Mouse (Mus musculus) limb, embryonic 15.5 days (tissue): ENCODE measurements at regions not wholly inside any gene's neighbourhood (a gene's known extent, or its start where the extent isn't known, plus 50 kb on each side); places are given as distances from the start of the nearest gene placed in this dataset.

Experiments
- ATAC-seq: fragments of 200-750 bp; cut with Nextera tagmentation; 2 replicates; pipeline ENCODE4 v1.8.0; 2017; ENCODE audit warnings: low read depth, moderate TSS enrichment; ENCODE audit not compliant: insufficient number of reproducible peaks, low FRiP score, low TSS enrichment
- H3K27ac ChIP-seq: fragments of 300-500 bp; sonication (generic); 2 replicates; pipeline ENCODE4 v1.5.1; 2015; ENCODE audit warnings: moderate library complexity, mild to moderate bottlenecking, inconsistent platforms
- H3K27me3 ChIP-seq: fragments of 300-500 bp; sonication (generic); 2 replicates; pipeline ENCODE4 v1.6.1; 2015; ENCODE audit warnings: inconsistent platforms
- H3K36me3 ChIP-seq: fragments of 300-500 bp; sonication (generic); 2 replicates; pipeline ENCODE4 v1.6.1; 2015; ENCODE audit warnings: inconsistent platforms
- H3K4me1 ChIP-seq: fragments of 300-500 bp; sonication (generic); 2 replicates; pipeline ENCODE4 v1.6.1; 2015; ENCODE audit warnings: inconsistent platforms
- H3K4me2 ChIP-seq: fragments of 300-500 bp; sonication (generic); 2 replicates; pipeline ENCODE4 v1.6.1; 2015; ENCODE audit warnings: mild to moderate bottlenecking, inconsistent platforms
- H3K4me3 ChIP-seq: fragments of 300-500 bp; sonication (generic); 2 replicates; pipeline ENCODE4 v1.5.1; 2015; ENCODE audit warnings: mild to moderate bottlenecking, inconsistent platforms
- H3K9ac ChIP-seq: fragments of 300-500 bp; sonication (generic); 2 replicates; pipeline ENCODE4 v1.6.1; 2015; ENCODE audit warnings: inconsistent platforms
- H3K9me3 ChIP-seq: fragments of 300-500 bp; sonication (generic); 2 replicates; pipeline ENCODE4 v1.6.1; 2016; ENCODE audit warnings: inconsistent platforms
- WGBS: fragments of 180-500 bp; shearing (Covaris S2); methylation state at CpG from one replicate; pipeline ENCODE4 v1.1.7; 2015; 5-methylcytosine and 5-hydroxymethylcytosine counted together

DNA sequence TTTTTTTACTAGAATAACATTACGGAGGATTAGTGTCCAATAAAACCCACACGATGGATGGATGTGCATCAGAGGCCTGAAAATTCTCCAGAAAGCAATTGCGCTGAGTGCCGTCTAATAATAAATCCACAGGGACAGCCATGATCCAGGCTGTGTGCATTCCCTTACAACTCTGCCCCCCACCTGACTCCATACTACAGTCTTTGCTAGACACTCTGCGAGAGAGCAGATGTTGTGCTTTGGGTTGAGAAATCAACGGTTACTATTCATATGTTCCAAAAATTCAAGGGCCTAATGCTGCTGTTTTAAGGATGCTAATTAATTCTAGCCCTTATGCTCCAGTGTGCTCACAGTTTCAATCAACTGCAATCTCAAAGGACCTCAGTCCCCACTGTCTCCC, 251.2 kb upstream of the Noct start:
- WGBS: 49% methylated on average over 6 of the region's 6 CpGs
- H3K4me3 ChIP-seq: no peak overlapping the region
- no peak overlapping the region for H3K9ac ChIP-seq
- peaks cover 10% of the 10 kb centered on the region; the same call in 1 of the 2 replicates for H3K4me1 ChIP-seq
- H3K4me2 ChIP-seq: no peak overlapping the region
- no peaks in the 10 kb centered on the region for H3K36me3 ChIP-seq
- no peaks in the 10 kb centered on the region for H3K9me3 ChIP-seq
- no peak for ATAC-seq
- H3K27ac ChIP-seq: no peak overlapping the region
- H3K27me3 ChIP-seq: no peaks in the 10 kb centered on the region

DNA sequence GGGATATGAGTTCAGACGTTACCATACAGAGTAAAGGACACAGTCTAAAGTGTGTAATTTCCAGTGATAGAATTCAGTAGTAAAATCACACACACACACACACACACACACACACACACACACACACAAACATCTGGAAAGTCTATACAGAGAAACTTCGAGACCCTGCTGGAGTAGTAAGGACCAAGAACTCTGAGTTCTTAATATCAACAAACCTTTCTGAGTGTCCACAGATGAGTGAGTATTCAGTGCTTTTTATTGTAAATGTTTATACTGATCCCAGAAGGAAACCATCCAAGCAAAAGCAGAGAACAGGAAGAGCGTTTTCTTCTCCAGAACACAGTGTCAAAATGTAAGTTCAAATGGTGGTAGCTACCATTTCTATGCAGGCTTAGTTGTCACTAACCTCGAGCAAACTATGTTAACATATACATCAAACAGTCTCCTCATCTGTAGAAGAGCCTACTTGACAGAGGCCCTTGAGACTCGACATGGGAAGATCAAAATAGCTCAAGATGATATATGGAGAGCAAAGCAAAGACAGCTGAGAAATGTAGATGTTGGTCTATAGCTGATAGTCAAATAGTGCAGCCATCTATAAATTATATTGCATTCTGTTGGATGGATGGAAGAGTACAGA, 248.0 kb upstream of the Noct start:
- Histone ChIP-seq H3K4me3 (no peak overlapping the region), H3K9me3 (no peaks in the 10 kb centered on the region), H3K4me1 (peaks cover 3% of the 10 kb centered on the region; the same call in 1 of the 2 replicates), H3K36me3 (no peaks in the 10 kb centered on the region), H3K4me2 (no peak overlapping the region), H3K9ac (no peak overlapping the region), H3K27me3 (no peaks in the 10 kb centered on the region), H3K27ac (no peak overlapping the region)
- 69% methylated on average over 5 of the region's 5 CpGs for WGBS
- no peak for ATAC-seq

DNA sequence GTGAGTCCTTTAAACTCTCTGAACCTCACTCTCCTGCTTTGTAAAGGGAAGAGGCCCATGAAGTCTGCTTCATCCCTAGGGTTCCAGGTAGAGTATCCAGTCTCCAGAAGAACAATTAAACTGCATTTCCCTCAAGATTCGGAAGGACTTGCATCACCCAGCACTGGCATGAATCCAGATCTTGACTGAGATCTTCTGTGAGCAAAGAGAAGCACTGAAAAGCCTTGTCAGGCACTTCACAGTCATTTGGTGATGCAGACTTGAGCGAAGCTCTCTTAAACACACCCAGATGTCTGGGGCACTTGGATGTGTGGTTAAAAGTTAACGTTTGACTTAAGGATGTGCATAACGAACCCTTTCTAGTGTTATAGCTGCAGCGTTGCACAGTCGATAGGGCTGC, 247.4 kb upstream of the Noct start:
- 48% methylated on average over 6 of the region's 6 CpGs for WGBS
- no peak overlapping the region for H3K9ac ChIP-seq
- H3K9me3 ChIP-seq: no peaks in the 10 kb centered on the region
- ATAC-seq: no peak
- H3K4me1 ChIP-seq: no peaks in the 10 kb centered on the region; the same call in 1 of the 2 replicates
- H3K36me3 ChIP-seq: no peaks in the 10 kb centered on the region
- H3K27ac ChIP-seq: no peak overlapping the region
- no peak overlapping the region for H3K4me2 ChIP-seq
- no peak overlapping the region for H3K4me3 ChIP-seq
- no peaks in the 10 kb centered on the region for H3K27me3 ChIP-seq

DNA sequence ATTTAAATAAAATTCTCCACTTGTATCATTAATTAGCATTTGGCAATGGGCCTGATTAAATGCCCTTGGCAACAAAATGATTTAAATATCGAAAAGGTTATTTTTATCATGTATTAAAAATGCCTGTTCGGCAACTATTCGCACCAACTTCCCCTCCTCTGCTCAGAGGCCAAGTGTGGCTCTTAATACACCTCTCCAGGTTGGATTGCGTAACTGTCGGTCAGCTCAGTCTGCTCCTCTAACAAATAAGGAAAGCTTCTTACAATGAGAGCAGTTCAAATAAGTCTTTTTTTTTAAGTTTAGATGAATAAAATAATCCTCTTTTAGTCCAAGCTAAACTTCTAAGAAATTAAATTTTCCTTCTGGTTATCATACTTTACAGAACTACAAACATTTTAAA, 245.6 kb upstream of the Noct start:
- Histone ChIP-seq H3K9ac (no peak overlapping the region), H3K4me1 (peaks cover 11% of the 10 kb centered on the region), H3K4me2 (no peak overlapping the region), H3K9me3 (no peaks in the 10 kb centered on the region), H3K27ac (no peak overlapping the region), H3K4me3 (no peak overlapping the region), H3K27me3 (no peaks in the 10 kb centered on the region), H3K36me3 (no peaks in the 10 kb centered on the region)
- 73% methylated on average over 5 of the region's 5 CpGs for WGBS
- no peak for ATAC-seq

DNA sequence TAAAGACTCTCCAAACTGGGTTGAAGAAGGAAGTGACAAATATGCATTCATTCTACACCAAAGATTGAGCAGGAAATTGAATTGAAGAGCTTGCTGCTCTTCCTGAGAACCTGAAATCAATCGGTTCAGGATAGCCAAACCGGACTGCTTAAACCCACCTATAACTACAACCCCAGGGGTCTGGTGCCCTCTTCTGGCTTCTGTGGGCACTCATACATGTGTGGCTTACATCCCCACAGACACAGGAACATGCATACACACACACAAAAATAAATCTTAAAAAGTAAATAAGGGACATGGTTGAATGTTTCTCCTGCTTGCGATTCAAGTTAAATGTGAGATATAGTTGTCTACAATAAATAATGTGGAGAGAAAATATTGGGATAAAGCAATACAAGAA, 244.7 kb upstream of the Noct start:
- WGBS: 70% methylated on average over 3 of the region's 3 CpGs

DNA sequence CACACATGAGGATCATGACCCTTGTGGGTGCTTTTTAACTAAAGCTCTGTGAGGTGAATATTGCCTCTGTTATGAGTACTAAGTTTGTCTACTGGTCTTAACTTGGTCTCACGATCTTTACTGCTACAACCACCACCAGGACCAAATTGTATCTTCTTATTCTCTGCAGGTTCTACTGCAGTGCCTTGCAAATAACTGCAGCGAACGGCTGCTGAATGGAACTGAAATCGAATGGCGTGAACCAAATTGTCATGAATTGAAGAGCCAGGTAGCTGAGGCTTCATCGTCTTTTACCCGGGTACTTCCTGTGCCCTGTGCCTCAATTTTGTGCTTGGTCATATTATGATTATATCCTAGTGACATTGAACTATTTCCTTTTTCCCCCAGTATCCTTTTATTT, 242.5 kb upstream of the Noct start:
- Histone ChIP-seq H3K4me2 (no peak overlapping the region), H3K9me3 (no peaks in the 10 kb centered on the region), H3K4me1 (peaks cover 11% of the 10 kb centered on the region), H3K36me3 (no peaks in the 10 kb centered on the region), H3K4me3 (no peak overlapping the region), H3K27ac (no peak overlapping the region), H3K27me3 (no peaks in the 10 kb centered on the region), H3K9ac (no peak overlapping the region)
- ATAC-seq: no peak
- WGBS: 94% methylated on average over 7 of the region's 7 CpGs

More for the DNA sequence above, 244.7 kb upstream of the Noct start:
- no peak overlapping the region for H3K4me3 ChIP-seq
- no peaks in the 10 kb centered on the region for H3K36me3 ChIP-seq
- H3K9ac ChIP-seq: no peak overlapping the region
- H3K27me3 ChIP-seq: no peaks in the 10 kb centered on the region
- no peaks in the 10 kb centered on the region for H3K9me3 ChIP-seq
- no peak overlapping the region for H3K27ac ChIP-seq
- peaks cover 11% of the 10 kb centered on the region for H3K4me1 ChIP-seq
- ATAC-seq: no peak
- no peak overlapping the region for H3K4me2 ChIP-seq

DNA sequence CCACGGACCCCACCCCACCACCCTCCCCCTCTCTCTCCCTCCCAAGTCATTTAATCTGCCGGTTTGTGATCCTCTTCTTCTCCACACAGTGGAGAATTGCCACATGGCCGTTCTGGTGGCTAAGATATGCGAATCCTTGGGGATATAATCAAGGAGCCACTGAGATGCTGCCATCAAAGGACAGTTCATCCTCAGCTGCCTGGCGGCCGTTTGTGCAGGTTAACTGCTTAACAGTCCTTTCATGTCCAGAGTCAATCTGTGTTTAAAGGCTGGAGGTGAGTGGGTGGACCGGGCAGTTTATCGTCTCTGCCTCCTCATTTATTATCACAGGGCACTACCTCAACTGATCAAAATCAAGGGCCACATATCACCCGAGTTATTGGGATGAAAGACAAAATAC, 241.6 kb upstream of the Noct start:
- H3K9ac ChIP-seq: no peak overlapping the region
- H3K27ac ChIP-seq: no peak overlapping the region
- no peak overlapping the region for H3K4me2 ChIP-seq
- WGBS: 14% methylated on average over 9 of the region's 9 CpGs
- H3K4me3 ChIP-seq: no peak overlapping the region
- no peak for ATAC-seq
- no peaks in the 10 kb centered on the region for H3K27me3 ChIP-seq
- no peaks in the 10 kb centered on the region for H3K36me3 ChIP-seq
- peaks cover 11% of the 10 kb centered on the region for H3K4me1 ChIP-seq
- H3K9me3 ChIP-seq: no peaks in the 10 kb centered on the region

DNA sequence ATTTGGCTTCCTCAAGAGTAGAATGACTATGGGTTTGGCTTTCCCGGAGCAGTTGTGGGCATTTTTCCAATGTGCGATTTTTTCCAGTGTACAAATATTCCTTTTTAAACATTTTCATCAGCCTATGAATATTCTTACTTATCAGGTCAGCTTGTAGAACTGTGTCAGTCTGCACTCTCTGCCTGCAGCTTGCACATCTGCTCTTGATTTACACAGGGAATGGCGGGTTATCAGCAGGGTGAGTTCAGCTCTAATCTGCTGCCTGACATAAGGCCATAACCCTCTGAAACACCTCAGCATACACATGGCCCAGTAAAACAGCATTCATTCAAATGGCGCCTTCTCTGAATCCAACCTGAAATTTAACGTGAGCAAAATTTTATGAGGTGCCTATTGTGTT, 241.1 kb upstream of the Noct start:
- no peak overlapping the region for H3K4me2 ChIP-seq

DNA sequence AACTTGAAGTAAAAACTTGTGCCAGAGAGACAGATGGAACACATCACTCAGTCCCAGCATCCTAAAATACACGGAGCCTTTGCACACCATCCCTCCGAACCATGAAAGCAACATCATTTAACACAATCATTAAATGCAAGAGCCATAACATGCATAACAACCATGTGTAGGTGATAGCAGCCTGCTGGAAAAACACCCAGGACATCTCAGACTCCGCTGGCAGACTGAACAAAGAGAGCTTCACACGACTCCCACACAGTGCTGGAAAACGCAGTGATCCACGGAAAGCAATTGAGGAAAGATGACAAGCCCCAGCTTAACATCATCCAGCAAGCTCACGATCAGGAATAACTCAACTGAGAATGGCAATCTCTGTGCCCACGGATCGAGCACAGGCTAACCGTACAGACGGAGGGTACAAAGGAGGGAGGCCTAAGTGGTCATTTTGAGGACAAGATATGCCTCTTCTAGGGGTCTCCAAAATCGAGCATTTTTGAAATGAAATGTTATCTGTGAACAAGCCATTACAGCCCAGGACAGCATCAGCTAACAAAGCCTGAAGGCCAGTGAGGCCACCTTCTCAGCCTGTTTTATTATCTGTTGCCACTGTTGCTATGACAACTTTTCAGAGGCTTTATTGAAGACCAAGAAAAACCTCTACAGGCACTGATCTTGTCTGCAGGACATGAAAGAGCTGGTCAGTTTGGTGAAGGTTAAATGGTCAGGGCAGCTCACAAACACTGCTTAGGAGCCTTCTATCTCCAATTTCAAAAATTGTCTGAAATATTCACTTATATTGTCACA, 240.1 kb upstream of the Noct start:
- Histone ChIP-seq H3K27me3 (no peaks in the 10 kb centered on the region), H3K9ac (no peak overlapping the region), H3K9me3 (no peaks in the 10 kb centered on the region), H3K36me3 (no peaks in the 10 kb centered on the region), H3K4me1 (peaks cover 11% of the 10 kb centered on the region), H3K27ac (no peak overlapping the region), H3K4me2 (no peak overlapping the region), H3K4me3 (no peak overlapping the region)
- WGBS: 47% methylated on average over 12 of the region's 12 CpGs
- 0 out of 2 replicates have a peak, but pooled peaks have one; percentile 24 for ATAC-seq

More for the DNA sequence above, 241.1 kb upstream of the Noct start:
- no peak overlapping the region for H3K4me3 ChIP-seq
- WGBS: 24% methylated on average over 5 of the region's 5 CpGs
- peak overlapping the region; percentile 47 for H3K27ac ChIP-seq
- no peaks in the 10 kb centered on the region for H3K27me3 ChIP-seq
- H3K4me1 ChIP-seq: peaks cover 11% of the 10 kb centered on the region
- ATAC-seq: no peak
- no peaks in the 10 kb centered on the region for H3K36me3 ChIP-seq
- no peaks in the 10 kb centered on the region for H3K9me3 ChIP-seq
- no peak overlapping the region for H3K9ac ChIP-seq

DNA sequence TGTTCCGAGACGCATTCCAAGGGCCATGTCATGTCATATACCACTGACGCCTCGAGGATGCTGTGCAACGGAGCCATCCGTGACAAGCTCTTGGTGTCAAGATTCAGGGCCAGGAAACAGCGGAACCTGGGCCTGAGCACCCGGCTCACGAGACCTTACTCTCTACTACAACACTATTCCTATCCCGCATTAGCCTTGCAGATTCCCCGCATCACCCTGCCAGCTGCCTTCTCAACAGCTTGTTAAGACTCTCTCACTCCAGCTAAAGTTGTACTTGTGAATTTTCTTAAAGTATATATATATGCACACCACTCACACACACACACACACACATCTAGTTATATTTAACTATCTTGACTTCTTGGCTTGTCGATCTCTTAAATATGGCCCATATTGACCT, 236.4 kb upstream of the Noct start:
- Histone ChIP-seq H3K4me3 (no peak overlapping the region), H3K27ac (no peak overlapping the region), H3K4me2 (no peak overlapping the region), H3K4me1 (peaks cover 13% of the 10 kb centered on the region), H3K9me3 (no peaks in the 10 kb centered on the region), H3K27me3 (no peaks in the 10 kb centered on the region), H3K36me3 (no peaks in the 10 kb centered on the region), H3K9ac (no peak overlapping the region)
- 93% methylated on average over 12 of the region's 12 CpGs for WGBS
- no peak for ATAC-seq

DNA sequence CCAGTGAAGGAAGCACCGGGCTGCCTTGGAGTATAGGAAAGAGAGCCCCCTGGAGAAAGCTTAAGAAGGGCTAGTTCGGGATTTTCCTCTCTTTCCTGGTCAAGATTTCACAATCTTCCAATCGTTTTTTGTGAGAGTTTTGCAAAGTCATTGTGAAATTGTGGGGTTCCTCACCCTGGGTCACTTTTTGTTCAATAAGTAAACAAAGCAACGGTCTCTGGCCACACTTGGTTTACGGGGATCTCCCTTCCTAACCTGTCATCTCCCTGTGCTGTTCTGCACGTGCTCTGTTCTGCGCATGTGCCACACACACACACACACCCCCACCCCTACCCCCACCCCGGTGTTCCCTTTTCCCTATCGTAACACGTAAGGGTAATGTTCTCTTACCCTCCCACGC, 233.4 kb upstream of the Noct start:
- no peak for ATAC-seq
- Histone ChIP-seq H3K27me3 (no peaks in the 10 kb centered on the region), H3K9me3 (no peaks in the 10 kb centered on the region), H3K4me3 (no peak overlapping the region), H3K4me2 (no peak overlapping the region), H3K36me3 (no peaks in the 10 kb centered on the region), H3K9ac (no peak overlapping the region), H3K27ac (no peak overlapping the region), H3K4me1 (peaks cover 6% of the 10 kb centered on the region)
- 73% methylated on average over 11 of the region's 11 CpGs for WGBS

DNA sequence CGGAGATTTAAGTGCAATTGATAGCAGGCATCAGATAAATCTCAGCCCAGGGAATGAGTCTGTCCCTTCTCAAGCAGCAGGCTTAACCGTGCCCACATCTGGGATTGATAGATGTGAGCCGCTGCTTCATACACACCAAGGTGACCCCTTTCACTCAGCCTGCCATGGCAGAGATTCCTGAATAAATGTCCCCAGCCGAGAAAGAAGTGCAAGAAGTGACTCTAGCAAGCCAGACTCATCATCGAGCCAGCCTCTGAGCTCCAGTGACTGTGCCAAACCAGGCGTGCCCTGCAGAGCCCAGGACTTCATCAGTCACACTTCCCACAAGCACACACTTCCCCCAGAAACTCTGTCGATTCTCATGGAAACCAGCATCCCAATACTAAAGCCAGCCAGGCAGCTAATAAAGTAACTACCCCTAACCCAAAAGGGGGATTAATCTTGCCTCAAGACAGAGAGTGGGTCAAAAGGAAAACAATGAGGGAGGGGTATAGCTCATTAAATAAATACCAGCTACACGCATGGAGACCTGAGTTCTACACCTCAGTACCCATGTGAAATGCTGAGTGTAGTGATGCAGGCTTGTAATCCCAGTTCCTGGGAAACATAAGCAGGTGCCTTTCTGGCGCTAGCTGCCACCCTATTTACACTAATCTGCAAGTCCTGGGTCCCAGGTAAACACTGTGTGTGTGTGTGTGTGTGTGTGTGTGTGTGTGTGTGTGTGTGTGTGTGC, 231.5 kb upstream of the Noct start:
- ATAC-seq: no peak
- Histone ChIP-seq H3K4me3 (no peak overlapping the region), H3K4me2 (no peak overlapping the region), H3K9me3 (no peaks in the 10 kb centered on the region), H3K9ac (no peak overlapping the region), H3K36me3 (no peaks in the 10 kb centered on the region), H3K27me3 (no peaks in the 10 kb centered on the region), H3K4me1 (peaks cover 6% of the 10 kb centered on the region), H3K27ac (no peak overlapping the region)
- WGBS: 28% methylated on average over 9 of the region's 9 CpGs
